Mouse (Mus musculus): ENCODE measurements at regions not wholly inside any gene's neighbourhood (a gene's known extent, or its start where the extent isn't known, plus 50 kb on each side); places are given as distances from the start of the nearest gene placed in this dataset.
"Not testable (repeated sequence)": the region's sequence is repeated elsewhere in the genome, so short reads cannot be mapped to it uniquely, and the experiment has no call there.

DNA sequence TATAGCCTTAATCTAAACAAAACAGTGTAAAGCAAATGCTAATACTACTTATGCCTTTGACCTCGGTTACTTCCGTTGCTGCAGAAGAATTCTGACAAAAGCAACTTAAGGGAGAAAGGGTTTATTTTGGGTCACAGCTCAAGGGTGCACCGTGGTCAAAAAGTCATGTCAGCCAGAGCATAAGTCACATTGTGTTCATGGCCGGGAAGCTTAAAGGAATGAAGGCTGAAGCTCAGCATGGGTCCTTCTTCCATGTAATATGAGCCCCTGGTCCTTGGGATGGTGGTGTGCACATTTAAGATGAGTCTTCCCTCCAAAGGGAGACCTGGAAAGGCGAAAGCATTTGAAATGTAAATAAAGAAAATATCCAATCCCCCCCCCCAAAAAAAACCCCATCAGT, 212.1 kb upstream of the Tbl1xr1 start:
- no peak for DNase-seq (ENCODE audit: low spot score)

- DNase-seq (ENCODE audit: low spot score): no peak
Measured at GRCm38 (mm10) chr3:21865856-21866255, 210.6 kb upstream of the Tbl1xr1 start.

DNA sequence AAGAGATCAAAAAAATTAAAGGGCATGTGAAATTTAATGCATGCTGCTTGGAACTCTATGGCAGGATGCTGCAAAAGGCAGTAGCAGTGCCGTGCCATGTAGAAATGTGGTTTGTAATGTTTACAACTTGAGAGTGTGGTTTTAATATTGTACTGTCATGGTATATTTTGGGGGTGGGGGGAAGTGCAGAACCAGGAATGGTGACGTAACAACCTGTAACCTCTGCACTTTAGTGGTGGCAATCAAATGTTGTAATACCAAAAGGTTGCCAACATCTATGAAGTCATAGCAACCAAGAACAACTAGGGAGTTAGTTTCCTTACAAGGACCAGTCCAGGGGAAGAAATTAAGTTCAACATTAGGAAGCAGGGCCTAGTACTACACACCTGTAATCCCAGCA, 198.1 kb upstream of the Tbl1xr1 start:
- no peak for DNase-seq (ENCODE audit: low spot score)

GRCm38 (mm10) chr3:21884216-21884615, 192.2 kb upstream of the Tbl1xr1 start:
- no peak for DNase-seq (ENCODE audit: low spot score)

- no peak for DNase-seq (ENCODE audit: low spot score)
Measured at GRCm38 (mm10) chr3:21888710-21889109, 187.7 kb upstream of the Tbl1xr1 start.

DNA sequence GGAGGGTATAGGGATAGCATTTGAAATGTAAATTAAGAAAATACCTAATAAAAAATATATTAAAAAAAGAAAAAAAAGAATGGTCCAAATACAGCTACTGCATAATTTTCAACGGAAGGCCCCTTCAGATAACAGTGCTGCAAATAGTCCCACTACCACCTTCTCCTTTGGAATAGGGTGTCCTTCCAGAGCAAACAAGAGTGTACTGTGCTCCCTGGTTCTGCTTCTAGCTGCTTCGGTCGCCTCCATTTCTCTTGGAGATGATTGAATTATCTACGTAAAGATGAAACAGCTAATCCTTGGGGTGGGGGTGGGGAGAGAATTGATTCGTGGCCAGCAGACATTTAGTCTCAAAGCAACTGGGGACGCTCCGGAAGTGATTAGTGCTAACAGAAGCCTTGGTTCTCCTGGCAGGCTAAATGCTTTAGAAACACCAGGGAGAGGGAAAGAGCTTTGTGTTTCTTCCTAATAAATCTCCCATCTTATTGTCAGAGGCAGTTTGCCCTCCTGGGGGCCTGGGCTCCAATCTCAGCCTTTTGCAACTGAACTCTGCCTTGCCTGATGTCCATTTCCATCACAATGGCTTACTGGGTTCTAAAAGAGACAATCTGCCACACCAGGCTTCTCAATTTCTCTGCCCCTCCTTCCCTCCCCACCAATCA, 184.5 kb upstream of the Tbl1xr1 start:
- DNase-seq (ENCODE audit: low spot score): no peak

DNA sequence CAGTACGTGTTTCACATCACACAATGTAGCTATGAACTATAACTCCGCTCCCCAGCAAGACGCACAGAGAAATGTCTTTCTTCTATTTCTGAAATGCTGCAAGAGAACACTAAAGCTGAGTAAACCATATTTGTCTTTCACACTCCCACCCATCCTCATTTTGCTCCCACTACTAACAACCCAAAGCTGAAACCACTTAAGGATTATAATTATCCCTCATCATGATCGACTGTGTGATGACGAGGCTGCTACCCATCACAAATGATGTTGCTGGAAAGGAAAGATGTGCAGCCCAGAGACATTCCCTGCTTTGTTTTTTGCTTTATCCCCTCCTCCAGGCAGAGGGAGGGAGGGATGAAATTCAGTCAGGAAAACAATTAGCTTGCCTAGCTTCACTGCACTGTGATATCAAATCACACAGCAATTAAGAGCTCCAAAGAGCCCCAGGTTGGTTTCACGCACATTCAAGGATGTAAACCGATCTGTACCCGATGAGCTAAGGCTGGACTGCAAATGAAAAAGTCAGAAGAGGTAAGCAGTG, 183.5 kb upstream of the Tbl1xr1 start:
- DNase-seq (ENCODE audit: low spot score): no peak

- no peak for DNase-seq (ENCODE audit: low spot score)
Measured at GRCm38 (mm10) chr3:21895551-21895950, 180.9 kb upstream of the Tbl1xr1 start.

DNA sequence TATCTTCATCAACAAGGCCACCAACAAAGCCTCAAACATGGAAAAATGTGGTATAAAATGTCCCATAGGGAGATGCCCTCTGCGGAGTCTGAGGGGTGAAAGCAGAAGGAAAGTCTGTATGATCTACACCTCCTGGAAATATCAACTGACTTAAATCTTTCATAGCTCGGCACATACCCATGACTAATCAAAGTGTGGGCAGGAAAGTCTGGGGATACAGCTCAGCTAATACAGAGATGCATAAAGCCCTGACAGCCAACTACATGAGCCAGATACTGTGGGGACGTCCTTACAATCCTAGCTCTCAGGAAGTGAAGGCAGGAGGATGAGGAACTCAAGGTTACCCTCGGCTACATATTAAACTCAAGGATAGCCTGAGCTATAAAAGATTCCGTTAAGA, 178.2 kb upstream of the Tbl1xr1 start:
- no peak for DNase-seq (ENCODE audit: low spot score)

- DNase-seq (ENCODE audit: low spot score): no peak
Measured at GRCm38 (mm10) chr3:21905384-21906073, 170.9 kb upstream of the Tbl1xr1 start.

DNA sequence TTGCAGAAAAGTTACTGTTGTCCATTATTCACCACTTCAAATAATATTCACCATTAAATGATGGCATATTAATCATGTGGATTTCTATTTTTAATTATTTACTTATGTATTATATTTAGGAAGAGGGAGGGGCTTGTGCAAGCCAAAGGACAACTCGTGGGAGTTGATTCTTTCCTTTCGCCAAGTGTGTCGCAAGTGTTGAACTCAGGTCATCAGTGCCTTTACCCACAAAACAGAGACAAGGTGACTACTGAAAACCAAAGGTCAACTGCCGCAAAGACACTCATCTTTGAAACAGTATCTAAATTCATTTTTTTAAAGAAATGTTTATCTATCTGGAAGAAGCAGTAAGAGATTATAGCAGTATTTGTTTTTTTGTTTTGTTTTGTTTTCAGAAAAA, 167.6 kb upstream of the Tbl1xr1 start:
- DNase-seq (ENCODE audit: low spot score): no peak

- no peak for DNase-seq (ENCODE audit: low spot score)
Measured at GRCm38 (mm10) chr3:21910080-21910479, 166.4 kb upstream of the Tbl1xr1 start.

GRCm38 (mm10) chr3:21911071-21911470, 165.4 kb upstream of the Tbl1xr1 start:
- no peak for DNase-seq (ENCODE audit: low spot score)

DNA sequence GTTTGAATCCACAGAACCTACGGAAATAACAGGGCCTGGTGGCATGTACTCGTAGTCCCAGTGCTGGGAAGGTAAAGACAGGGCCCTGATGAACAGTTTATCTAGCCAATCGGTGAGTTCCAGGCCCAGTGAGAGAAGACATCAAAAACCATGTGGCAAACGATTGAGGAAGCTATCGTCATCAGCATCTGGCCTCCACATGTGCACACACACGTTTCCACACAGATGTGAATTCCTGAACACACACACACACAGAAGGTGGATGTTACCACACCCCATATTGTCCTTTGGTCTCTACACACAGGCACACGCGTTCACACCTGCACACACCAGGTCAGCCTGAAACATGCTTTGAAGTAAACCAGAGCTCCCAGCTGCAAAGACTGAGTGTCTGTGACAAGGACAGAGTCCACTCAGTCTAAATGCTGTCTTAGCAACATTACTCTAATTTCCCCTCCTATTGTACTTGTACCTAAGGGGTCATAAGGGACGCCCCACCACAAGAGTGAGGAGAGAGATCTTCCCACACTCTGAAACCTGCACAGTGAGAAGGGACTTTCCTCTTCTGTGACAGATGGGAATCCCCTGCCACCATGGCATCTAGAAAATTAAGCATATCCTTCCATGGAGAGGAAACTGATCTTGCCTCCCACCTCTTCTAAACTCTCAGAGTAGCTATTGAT, 159.1 kb upstream of the Tbl1xr1 start:
- no peak for DNase-seq (ENCODE audit: low spot score)

DNA sequence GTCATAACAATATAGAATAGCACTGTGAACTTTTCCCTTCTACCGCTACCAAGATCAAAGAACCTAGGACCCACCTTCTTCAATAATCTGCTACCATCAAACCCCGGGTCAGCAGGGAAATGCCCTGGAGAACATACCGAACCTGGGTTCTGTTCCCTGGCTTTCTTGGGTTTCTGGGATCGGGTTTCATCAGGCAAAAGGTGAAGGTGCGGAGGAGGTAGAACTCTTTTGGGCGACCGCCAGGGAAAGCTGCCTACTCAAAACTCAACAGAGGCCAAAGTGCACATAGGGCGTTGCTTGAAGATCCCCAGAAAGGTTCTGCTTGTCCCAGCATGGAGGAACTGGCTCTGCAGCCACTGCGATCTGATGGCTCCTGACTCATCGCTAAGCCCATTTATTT, 158.0 kb upstream of the Tbl1xr1 start:
- no peak for DNase-seq (ENCODE audit: low spot score)

- DNase-seq (ENCODE audit: low spot score): no peak
Measured at GRCm38 (mm10) chr3:21919931-21920330, 156.5 kb upstream of the Tbl1xr1 start.

DNA sequence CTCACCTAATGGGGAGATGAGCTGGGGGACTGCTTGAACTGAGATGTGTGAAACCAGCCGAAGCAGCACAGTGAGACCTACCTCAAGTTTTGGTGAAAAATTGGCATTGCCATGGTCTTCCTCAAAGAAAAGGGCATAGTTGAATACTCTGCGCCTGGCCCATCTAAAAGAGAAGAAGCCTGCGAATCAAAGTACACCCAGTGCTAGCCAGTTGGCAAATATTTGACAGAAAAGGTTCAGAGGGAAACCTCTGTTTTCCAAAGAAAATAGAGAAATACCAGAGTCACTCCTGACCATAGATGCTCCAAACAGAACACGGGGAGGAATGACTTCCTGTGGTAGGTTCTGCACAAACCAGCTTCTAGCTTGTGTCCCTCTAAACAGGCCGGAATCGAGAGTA, 144.5 kb upstream of the Tbl1xr1 start:
- no peak for DNase-seq (ENCODE audit: low spot score)

DNA sequence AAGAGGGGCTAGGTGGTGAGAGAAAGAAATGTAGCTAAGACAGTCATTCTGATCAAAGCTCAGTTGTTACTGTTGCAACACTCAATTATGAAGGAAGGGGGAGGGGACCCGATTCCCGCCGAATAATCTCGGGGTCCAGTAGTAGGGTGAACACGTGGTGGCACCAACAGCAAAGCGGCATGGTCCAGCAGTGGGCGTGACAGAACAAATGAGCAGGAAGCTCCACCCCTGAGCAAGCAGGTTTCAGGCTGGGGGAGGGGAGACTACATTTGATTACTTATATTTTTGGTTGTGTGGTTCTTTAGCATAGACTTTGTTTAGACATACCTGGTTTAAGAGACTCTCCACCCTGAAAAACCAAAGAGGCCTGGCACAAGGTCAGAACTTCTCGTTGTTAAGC, 143.8 kb upstream of the Tbl1xr1 start:
- not testable (repeated sequence) for DNase-seq (ENCODE audit: low spot score)

- no peak for DNase-seq (ENCODE audit: low spot score)
Measured at GRCm38 (mm10) chr3:21934731-21935271, 141.7 kb upstream of the Tbl1xr1 start.

DNA sequence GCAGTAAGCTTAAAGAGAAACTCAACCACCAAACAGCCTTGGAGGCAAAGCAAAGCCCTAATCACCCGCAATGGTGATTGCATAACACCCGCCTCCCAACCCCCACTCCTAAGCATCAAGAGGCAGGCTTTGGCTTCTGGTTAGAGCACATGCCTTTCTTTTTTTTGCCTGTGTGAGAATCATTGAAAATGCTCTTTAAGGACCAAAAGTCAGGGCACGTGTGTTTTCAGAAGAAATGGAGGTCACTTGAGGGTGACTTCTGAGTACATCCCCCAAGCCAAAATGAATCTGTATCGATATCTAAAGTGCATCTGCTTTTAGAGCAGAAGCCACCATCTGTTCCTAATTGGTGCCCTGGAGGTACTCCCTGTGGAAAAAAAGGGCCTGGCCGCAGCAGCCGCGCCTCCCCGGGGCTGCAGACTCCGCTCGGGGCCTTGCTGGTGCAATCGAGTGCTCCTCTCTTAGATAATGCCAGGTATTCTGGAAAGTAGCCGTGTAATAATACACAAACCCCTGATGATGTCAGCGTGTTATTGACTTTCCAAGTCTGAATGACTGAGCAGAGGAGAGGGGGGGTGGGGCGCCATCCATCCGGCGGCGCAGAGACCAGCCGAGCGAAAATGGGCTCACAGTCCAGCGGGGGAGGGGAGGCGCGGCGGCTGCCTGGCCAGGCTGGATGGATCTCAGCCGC, 140.7 kb upstream of the Tbl1xr1 start:
- peak; percentile 70 for DNase-seq (ENCODE audit: low spot score)

DNA sequence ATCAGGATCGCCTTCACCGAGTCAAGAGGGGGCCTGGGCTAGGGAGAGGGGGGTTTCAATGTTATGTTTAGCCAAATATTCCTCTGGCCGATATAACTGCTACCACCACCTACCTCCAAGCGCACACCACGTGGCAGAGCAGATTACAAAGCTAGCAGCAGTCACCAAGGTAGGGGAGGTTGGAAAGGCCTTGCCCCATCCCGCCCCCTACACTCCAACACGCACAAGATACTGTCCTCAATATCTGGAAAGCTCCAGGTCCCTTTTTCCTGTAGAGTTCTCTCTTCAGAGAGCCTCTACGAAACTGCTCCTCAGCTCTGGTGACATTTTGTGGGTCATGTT, 140.2 kb upstream of the Tbl1xr1 start:
- no peak for DNase-seq (ENCODE audit: low spot score)

DNA sequence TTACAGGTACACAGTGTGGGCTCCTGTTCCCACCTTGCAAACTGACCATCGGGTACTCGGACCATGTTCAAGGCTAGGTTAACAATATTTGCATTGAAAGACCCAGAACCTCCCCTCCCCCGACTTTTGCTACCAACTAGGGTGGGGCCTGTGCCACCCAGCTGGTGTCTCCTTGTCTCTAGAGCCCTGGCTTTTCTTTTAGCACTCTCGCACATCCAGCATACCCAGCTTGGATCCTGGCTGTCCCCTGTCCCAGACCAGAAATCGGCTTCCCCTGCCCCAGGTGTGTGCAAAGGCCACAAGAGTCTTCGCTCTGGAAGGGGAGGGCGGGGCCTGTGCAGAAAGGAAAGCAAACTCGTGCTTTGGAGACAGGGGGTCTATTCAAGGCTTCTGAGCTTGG, 139.8 kb upstream of the Tbl1xr1 start:
- no peak for DNase-seq (ENCODE audit: low spot score)
